Mouse (Mus musculus) embryonic facial prominence, embryonic 11.5 days (tissue): Measurements from ENCODE around the gene Aqp11. TPM values are rescaled to one million over a fixed set of nuclear protein-coding genes. Genes with fewer than 3 reads are reported as not detected.

Source experiments
- ATAC-seq: fragments of 200-750 bp; cut with Nextera tagmentation; replicated peaks from 2 replicates; pipeline ENCODE4 v1.8.0; 2017; ENCODE audit warnings: low read depth; ENCODE audit not compliant: insufficient number of reproducible peaks, low FRiP score, low TSS enrichment
- DNase-seq: peaks from one replicate; pipeline ENCODE4 v3.0.0-alpha.2; 2015; ENCODE audit warnings: low spot score
- H3K27ac ChIP-seq: fragments of 300-500 bp; sonication (generic); replicated peaks from 2 replicates; pipeline ENCODE4 v1.5.1; 2014; ENCODE audit warnings: mild to moderate bottlenecking, low read depth, low read length, control low read depth
- H3K27me3 ChIP-seq: fragments of 300-500 bp; sonication (generic); 2 replicates; pipeline ENCODE4 v1.6.1; 2014; ENCODE audit warnings: mild to moderate bottlenecking, low read length, moderate library complexity, mixed read lengths; ENCODE audit not compliant: control insufficient read depth, insufficient read depth
- H3K36me3 ChIP-seq: fragments of 300-500 bp; sonication (generic); replicated peaks from 2 replicates; pipeline ENCODE4 v1.6.1; 2014; ENCODE audit warnings: low read depth, mild to moderate bottlenecking, low read length, moderate library complexity, mixed read lengths; ENCODE audit not compliant: control insufficient read depth, insufficient read depth
- H3K4me1 ChIP-seq: fragments of 300-500 bp; sonication (generic); 2 replicates; pipeline ENCODE4 v1.6.1; 2014; ENCODE audit warnings: low read length, mixed read lengths; ENCODE audit not compliant: control insufficient read depth, insufficient read depth
- H3K4me2 ChIP-seq: fragments of 300-500 bp; sonication (generic); 2 replicates; pipeline ENCODE4 v1.6.1; 2014; ENCODE audit warnings: low read depth, mild to moderate bottlenecking, control low read depth, low read length, moderate library complexity
- H3K4me3 ChIP-seq: fragments of 300-500 bp; sonication (generic); 2 replicates; pipeline ENCODE4 v1.5.1; 2014; ENCODE audit warnings: low read depth, low read length, control low read depth
- H3K9ac ChIP-seq: fragments of 300-500 bp; sonication (generic); replicated peaks from 2 replicates; pipeline ENCODE4 v1.6.1; 2014; ENCODE audit warnings: mild to moderate bottlenecking, control low read depth, low read length
- H3K9me3 ChIP-seq: fragments of 300-500 bp; sonication (generic); replicated peaks from 2 replicates; pipeline ENCODE4 v1.6.1; 2016; ENCODE audit warnings: mild to moderate bottlenecking, low read length, inconsistent platforms, mixed read lengths; ENCODE audit not compliant: control insufficient read depth
- WGBS: fragments of 180-500 bp; shearing (Covaris S2); extraction: QIAGEN DNeasy Blood & Tissue Kit; methylation state at CpG from one replicate; pipeline ENCODE4 v1.1.7; 2014; 5-methylcytosine and 5-hydroxymethylcytosine counted together
- polyA plus RNA-seq: library from polyadenylated mRNA; unstranded; fragments of >200 nt; fragmentation: Nextera tagmentation; extraction: Ambion mirVana; gene quantifications from 2 replicates; pipeline ENCODE4 v1.2.1, GENCODE M21; 2014

The Aqp11 gene
- polyA plus RNA-seq, 1 experiment from 2014 or later, result 3.7 TPM

DNA sequence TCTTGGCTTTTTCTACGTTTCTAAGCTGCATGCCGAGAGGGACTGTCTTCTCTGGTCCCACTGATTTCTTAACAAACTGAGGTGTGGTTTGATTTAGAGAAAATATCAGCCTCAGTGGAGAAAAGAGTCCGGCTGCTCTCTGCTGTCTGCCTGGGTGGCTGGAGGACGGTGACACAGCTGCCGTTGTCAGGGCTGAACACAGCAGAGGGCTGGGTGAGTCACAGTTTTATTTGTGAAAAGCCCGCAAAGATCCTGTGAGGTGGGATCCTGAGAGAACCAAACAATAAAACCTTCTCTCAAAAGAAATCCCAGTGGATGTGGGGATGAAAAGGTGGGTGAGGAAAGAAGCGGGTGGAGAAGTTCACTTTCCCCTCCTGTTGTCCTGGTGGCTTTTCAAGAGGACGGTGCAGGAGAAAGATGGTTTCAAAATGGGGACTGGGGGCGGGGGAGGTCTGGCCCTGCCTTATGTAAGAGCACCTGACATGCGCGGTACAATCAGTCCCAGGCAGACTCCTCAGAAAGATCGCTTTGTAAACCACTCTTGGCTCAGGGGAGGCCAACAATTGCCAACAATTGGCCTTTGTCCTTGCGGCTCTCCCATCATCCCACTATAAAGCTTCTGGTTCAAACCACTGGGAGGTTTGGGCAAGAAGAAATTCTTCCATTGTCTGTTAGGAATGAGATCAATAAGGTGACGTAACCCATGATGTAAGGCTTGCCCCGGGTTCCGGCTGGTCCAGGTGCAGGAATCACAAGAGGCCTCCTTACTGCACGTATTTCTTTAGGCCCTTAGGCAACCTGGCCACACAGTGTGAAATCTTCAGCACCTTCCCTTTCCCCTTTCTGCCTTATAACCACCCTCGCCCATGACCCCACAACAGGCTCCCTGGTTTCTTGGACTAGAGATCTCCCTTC lies 19.1 kb upstream of the Aqp11 start:
- Histone ChIP-seq H3K4me1 (no peaks in the 10 kb centered on the region), H3K27me3 (no peaks in the 10 kb centered on the region), H3K4me2 (0 out of 2 replicates have a peak overlapping the region, but pooled peaks have one; percentile 4), H3K27ac (no peak overlapping the region), H3K4me3 (no peak overlapping the region), H3K9ac (peak overlapping the region; percentile 39; the same call in 1 of the 2 replicates), H3K36me3 (no peaks in the 10 kb centered on the region), H3K9me3 (no peaks in the 10 kb centered on the region)
- ATAC-seq (0 out of 2 replicates have a peak, but pooled peaks have one; percentile 56), DNase-seq (peak; percentile 30)
- 35% methylated on average over 18 of the region's 18 CpGs for WGBS

- H3K9ac ChIP-seq, result peak overlapping the region; percentile 9; the same call in 1 of the 2 replicates
- no peak overlapping the region; the same call in 1 of the 2 replicates for H3K4me2 ChIP-seq
- DNase-seq (no peak), ATAC-seq (no peak; the same call in 1 of the 2 replicates)
- H3K4me1 ChIP-seq, result no peaks in the 10 kb centered on the region; the same call in 1 of the 2 replicates
- no peaks in the 10 kb centered on the region for H3K9me3 ChIP-seq
- H3K27me3 ChIP-seq, result no peaks in the 10 kb centered on the region
- H3K4me3 ChIP-seq, result no peak overlapping the region
- WGBS, result 33% methylated on average over 19 of the region's 19 CpGs
- H3K27ac ChIP-seq, result no peak overlapping the region
- H3K36me3 ChIP-seq, result no peaks in the 10 kb centered on the region
These were observed 11.4 kb upstream of the Aqp11 start for GRCm38 (mm10) chr7:97749207-97750190.

DNA sequence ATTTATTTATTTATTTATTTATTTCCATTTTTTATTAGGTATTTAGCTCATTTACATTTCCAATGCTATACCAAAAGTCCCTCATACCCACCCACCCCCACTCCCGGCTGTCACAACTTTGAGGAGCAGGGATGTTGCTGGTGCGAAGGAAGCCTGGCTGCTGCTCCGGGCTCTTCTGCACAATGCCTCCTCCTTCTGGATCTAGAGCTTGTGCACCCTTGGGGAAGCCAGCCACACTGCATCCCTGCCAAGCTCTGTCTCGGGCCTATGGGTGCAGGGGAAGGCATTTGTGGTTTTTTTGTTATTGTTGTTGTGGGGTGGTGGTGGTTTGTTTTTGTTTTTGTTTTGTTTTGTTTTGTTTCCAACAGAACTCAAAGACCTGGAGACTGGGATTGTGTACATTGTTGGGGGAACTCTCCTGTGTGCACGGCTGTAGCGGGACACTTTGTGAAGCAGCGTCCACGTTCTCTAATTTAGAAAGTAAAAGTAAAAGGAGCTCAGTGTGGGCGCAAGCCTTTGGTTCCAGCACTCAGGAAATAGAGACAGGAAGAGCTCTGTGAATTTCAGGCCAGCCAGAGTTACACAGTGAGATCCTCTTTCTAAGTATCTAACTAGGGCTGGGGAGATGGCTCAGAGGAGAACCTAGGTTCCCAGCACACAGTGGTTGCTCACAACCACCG lies 10.6 kb upstream of the Aqp11 start:
- Histone ChIP-seq H3K4me2 (no peak overlapping the region), H3K4me3 (no peak overlapping the region), H3K27ac (no peak overlapping the region), H3K9me3 (no peaks in the 10 kb centered on the region), H3K9ac (peak overlapping the region; percentile 9; the same call in 1 of the 2 replicates), H3K4me1 (no peaks in the 10 kb centered on the region; the same call in 1 of the 2 replicates), H3K27me3 (no peaks in the 10 kb centered on the region), H3K36me3 (no peaks in the 10 kb centered on the region)
- DNase-seq, result no peak
- WGBS, result 65% methylated on average over 10 of the region's 10 CpGs
- no peak for ATAC-seq

GRCm38 (mm10) chr7:97747787-97748497 lies 9.9 kb upstream of the Aqp11 start:
- no peaks in the 10 kb centered on the region; the same call in 1 of the 2 replicates for H3K4me1 ChIP-seq
- DNase-seq, result peak; percentile 88
- no peaks in the 10 kb centered on the region for H3K27me3 ChIP-seq
- no peak overlapping the region for H3K4me3 ChIP-seq
- no peak overlapping the region for H3K4me2 ChIP-seq
- no peak overlapping the region for H3K27ac ChIP-seq
- H3K36me3 ChIP-seq, result no peaks in the 10 kb centered on the region
- peak; percentile 66 for ATAC-seq
- H3K9ac ChIP-seq, result no peak overlapping the region
- WGBS, result 28% methylated on average over 28 of the region's 28 CpGs
- no peaks in the 10 kb centered on the region for H3K9me3 ChIP-seq

DNA sequence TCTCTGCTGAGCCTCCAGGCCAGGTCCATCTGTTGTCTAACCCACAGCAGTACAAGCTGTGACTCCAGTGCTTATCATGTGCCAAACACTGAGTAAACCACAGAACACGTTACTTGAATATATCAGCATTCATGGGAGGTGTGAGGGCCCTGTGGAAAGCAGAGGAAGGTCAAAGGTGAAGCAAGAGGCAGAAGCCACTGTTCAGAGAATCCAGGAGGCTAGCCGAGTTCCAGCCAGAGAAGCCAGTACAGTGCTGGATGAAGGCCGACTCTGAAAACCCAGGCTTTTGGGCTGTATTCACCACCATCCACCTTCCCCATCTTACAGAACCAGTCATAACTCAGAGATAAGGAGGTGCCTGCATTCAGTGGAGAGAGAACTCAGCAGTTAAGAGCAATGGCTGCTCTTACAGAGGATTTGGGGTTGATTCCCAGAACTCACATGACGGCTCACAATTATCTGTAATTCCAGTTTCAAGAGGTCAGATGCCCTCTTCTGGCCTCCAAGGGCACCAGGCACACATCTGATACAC lies 9.2 kb upstream of the Aqp11 start:
- 68% methylated on average over 4 of the region's 4 CpGs for WGBS
- Histone ChIP-seq H3K9me3 (no peaks in the 10 kb centered on the region), H3K9ac (no peak overlapping the region), H3K4me3 (no peak overlapping the region), H3K36me3 (no peaks in the 10 kb centered on the region), H3K27ac (no peak overlapping the region), H3K4me2 (no peak overlapping the region), H3K4me1 (no peaks in the 10 kb centered on the region; the same call in 1 of the 2 replicates), H3K27me3 (no peaks in the 10 kb centered on the region)
- ATAC-seq, result no peak
- no peak for DNase-seq

DNA sequence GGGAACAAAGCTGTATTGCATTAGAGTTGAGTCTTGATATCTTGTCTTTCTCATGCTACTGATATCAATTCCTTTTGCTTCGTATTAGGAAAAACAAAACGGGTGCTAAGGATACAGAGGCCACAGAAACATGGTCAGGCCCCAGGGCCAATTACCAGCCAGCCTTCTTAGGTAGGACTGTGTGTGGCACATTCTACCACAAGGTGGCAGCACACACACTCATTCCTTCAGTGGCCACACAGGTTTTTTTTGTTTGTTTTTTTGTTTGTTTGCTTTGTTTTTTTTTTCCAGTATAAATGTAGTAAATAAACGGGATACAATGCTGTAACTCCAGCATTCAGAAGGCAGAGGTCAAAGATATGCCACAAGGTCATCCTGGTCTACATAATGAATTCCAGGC lies 7.2 kb upstream of the Aqp11 start:
- no peaks in the 10 kb centered on the region for H3K27me3 ChIP-seq
- no peaks in the 10 kb centered on the region for H3K36me3 ChIP-seq
- ATAC-seq (no peak), DNase-seq (peak; percentile 79)
- H3K4me1 ChIP-seq, result no peaks in the 10 kb centered on the region; the same call in 1 of the 2 replicates
- H3K4me3 ChIP-seq, result no peak overlapping the region
- H3K9me3 ChIP-seq, result no peaks in the 10 kb centered on the region
- H3K4me2 ChIP-seq, result no peak overlapping the region
- H3K9ac ChIP-seq, result no peak overlapping the region
- WGBS, result 13% methylated on average over 3 of the region's 3 CpGs
- H3K27ac ChIP-seq, result no peak overlapping the region
